Mouse (Mus musculus) hindbrain, postnatal 0 days (tissue): ENCODE measurements around the gene Gm12830. TPM values are rescaled to one million over a fixed set of nuclear protein-coding genes. Genes with fewer than 3 reads are reported as not detected.

Experiments
- ATAC-seq: fragments of 200-750 bp; cut with Nextera tagmentation; 2 replicates; pipeline ENCODE4 v1.8.0; 2017; ENCODE audit warnings: mild to moderate bottlenecking, moderate TSS enrichment, moderate library complexity
- DNase-seq: peaks from one replicate; pipeline ENCODE4 v3.0.0-alpha.2; 2015; ENCODE audit warnings: low spot score
- H3K27ac ChIP-seq: fragments of 300-500 bp; sonication (generic); 2 replicates; pipeline ENCODE4 v1.5.1; 2014; ENCODE audit warnings: mild to moderate bottlenecking
- H3K27me3 ChIP-seq: fragments of 300-500 bp; sonication (generic); 2 replicates; pipeline ENCODE4 v1.6.1; 2014; ENCODE audit warnings: low read length, mixed read lengths; ENCODE audit not compliant: insufficient read depth
- H3K36me3 ChIP-seq: fragments of 300-500 bp; sonication (generic); 2 replicates; pipeline ENCODE4 v1.6.1; 2014; ENCODE audit warnings: low read length, mixed read lengths; ENCODE audit not compliant: insufficient read depth
- H3K4me1 ChIP-seq: fragments of 300-500 bp; sonication (generic); 2 replicates; pipeline ENCODE4 v1.6.1; 2014; ENCODE audit warnings: antibody characterized with exemption, low read length, mixed read lengths; ENCODE audit not compliant: insufficient read depth
- H3K4me2 ChIP-seq: fragments of 300-500 bp; sonication (generic); 2 replicates; pipeline ENCODE4 v1.6.1; 2014; ENCODE audit warnings: low read depth, mild to moderate bottlenecking, low read length, moderate library complexity, mixed read lengths
- H3K4me3 ChIP-seq: fragments of 300-500 bp; sonication (generic); 2 replicates; pipeline ENCODE4 v1.5.1; 2014; ENCODE audit warnings: low read length
- H3K9ac ChIP-seq: fragments of 300-500 bp; sonication (generic); replicated peaks from 2 replicates; pipeline ENCODE4 v1.6.1; 2014; ENCODE audit warnings: mild to moderate bottlenecking, low read length, moderate library complexity, mixed read lengths
- H3K9me3 ChIP-seq: fragments of 300-500 bp; sonication (generic); 2 replicates; pipeline ENCODE4 v1.6.1; 2016; ENCODE audit warnings: low read length, mixed read lengths
- CTCF ChIP-seq: IDR thresholded peaks from 2 replicates; pipeline ENCODE4 v1.5.1; 2016; ENCODE audit warnings: antibody characterized with exemption, control low read depth, low read depth
- WGBS: fragments of 180-500 bp; shearing (Covaris S2); extraction: QIAGEN DNeasy Blood & Tissue Kit; methylation state at CpG from one replicate; pipeline ENCODE4 v1.1.7; 2014; 5-methylcytosine and 5-hydroxymethylcytosine counted together
- polyA plus RNA-seq: library from polyadenylated mRNA; unstranded; fragments of >200 nt; fragmentation: Nextera tagmentation; extraction: Ambion mirVana; gene quantifications from 2 replicates; pipeline ENCODE4 v1.2.1, GENCODE M21; 2015
- total RNA-seq: library from RNA; depleted of rRNA; stranded (reverse); fragments of >200 nt; gene quantifications from 2 replicates; pipeline ENCODE4 v1.2.3, GENCODE M21; 2014

Gene Gm12830
- total and polyA plus RNA-seq, 2 experiments from 2014 or later, result not detected

DNA sequence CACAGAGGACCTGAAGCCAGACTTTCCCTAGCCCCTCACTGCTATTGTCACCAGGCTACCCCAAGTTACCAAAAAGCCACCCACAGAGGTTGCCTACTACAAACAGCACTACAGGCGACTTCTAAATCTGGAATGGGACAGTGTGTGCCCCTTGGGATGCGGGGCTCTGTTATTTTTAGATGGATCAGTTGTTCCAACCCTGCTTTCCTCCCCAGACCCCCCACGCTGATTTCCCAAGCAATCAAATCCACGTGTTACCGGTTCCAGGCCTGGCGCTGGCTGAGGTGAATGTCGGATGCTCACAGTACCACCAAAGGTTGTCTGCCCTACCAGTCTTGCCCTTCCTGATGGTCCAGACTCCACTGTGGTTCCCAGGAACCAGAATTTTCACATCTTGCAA lies 38.7 kb upstream of the Gm12830 start:
- no peaks in the 10 kb centered on the region for H3K4me1 ChIP-seq
- no peaks in the 10 kb centered on the region for H3K27me3 ChIP-seq
- no peaks in the 10 kb centered on the region for H3K36me3 ChIP-seq
- DNase-seq, result no peak
- no peak overlapping the region for H3K9ac ChIP-seq
- WGBS, result 83% methylated on average over 7 of the region's 7 CpGs
- no peak for TF ChIP-seq CTCF
- no peak overlapping the region for H3K4me3 ChIP-seq
- H3K4me2 ChIP-seq, result no peak overlapping the region
- H3K27ac ChIP-seq, result no peak overlapping the region
- H3K9me3 ChIP-seq, result no peaks in the 10 kb centered on the region
- ATAC-seq, result no peak

DNA sequence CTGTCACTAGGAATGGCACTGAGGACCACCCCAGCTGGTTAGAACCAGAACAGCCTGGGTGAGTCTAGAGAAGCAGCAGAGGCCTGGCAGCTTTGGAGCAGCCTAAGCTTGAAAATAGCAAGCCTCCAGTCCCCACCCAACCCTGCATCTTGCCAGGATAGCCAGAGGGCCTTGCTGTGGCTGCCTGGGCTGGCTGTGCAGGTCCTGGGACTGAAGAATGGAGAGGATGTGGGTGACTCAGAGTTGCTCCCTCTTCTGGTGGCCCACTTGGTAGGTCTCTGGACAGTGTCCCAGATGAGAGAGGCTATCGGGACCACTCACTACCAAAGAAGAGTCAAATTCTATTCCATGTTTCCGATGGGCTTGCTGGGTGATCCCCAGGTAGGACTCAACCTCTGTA lies 36.8 kb upstream of the Gm12830 start:
- no peak for TF ChIP-seq CTCF
- Histone ChIP-seq H3K9ac (no peak overlapping the region), H3K27ac (no peak overlapping the region), H3K4me3 (no peak overlapping the region), H3K9me3 (no peaks in the 10 kb centered on the region), H3K36me3 (no peaks in the 10 kb centered on the region), H3K4me1 (no peaks in the 10 kb centered on the region), H3K4me2 (no peak overlapping the region), H3K27me3 (no peaks in the 10 kb centered on the region)
- ATAC-seq, result no peak
- DNase-seq, result no peak
- WGBS, result 93% methylated on average over 2 of the region's 2 CpGs

DNA sequence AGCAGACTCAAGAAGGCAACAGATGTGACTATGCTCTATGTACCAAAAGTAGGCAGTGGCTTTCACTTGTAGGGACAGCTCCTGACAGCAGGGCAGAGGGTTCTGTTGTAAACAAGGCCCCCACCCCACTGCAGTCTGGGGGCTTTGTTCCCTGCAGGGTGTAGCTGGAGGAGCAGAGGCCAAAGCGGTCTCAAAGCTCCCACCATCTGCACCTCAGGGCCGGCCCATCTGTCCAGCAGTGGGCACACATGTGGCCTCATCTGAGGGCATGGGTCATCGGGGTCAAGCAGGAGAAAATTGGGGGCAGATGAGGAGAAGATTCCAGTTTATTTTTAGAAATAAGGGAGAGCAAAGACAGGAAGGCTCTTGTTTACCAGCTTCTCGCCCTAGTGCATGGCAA lies 32.7 kb upstream of the Gm12830 start:
- TF ChIP-seq CTCF, result no peak
- no peaks in the 10 kb centered on the region for H3K4me1 ChIP-seq
- H3K36me3 ChIP-seq, result no peaks in the 10 kb centered on the region
- no peak for DNase-seq
- H3K9ac ChIP-seq, result no peak overlapping the region
- no peak overlapping the region for H3K4me2 ChIP-seq
- 50% methylated on average over 4 of the region's 4 CpGs for WGBS
- no peak for ATAC-seq
- no peak overlapping the region for H3K4me3 ChIP-seq
- H3K27me3 ChIP-seq, result no peaks in the 10 kb centered on the region
- H3K27ac ChIP-seq, result no peak overlapping the region
- H3K9me3 ChIP-seq, result no peaks in the 10 kb centered on the region

DNA sequence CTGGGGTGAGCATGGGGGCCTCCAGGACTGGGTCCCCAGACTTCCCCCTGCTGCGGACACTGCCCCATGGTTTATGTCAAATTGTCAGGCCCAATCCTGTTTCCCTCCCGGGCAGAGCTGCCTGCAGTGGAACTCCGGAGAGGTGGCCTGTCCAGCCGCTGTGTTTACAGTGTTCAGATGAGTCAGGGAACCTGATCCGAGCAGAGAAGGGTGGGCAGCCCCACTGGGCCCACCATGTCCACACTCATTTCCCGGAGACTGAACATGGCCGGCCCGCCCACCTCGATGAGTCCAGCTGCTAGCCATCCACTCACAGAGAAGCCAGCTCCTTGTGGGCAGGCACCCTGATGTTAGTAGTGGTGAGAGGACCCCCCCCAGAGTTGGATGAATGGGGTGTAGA lies 29.9 kb upstream of the Gm12830 start:
- no peaks in the 10 kb centered on the region for H3K9me3 ChIP-seq
- no peak overlapping the region for H3K27ac ChIP-seq
- ATAC-seq, result no peak

DNA sequence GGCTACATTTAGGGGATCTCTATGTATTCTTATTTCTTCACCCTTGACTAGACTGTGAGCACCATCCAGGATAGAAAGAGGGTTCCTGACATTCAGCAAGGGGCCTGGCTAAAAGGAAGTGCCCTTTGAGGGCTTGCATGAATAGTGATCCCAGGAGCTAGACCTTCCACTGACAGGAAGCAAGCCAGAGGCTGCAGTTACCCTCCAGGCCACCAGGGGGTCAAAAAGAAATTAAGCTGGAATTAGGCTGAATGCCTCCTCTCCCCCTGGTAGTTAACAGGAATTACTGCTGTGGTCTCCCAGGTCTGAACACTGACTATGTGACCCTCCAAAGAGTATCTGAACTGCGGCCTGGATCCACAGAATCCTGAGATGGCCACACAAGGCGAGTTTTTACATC lies 27.7 kb upstream of the Gm12830 start:
- H3K9me3 ChIP-seq, result no peaks in the 10 kb centered on the region
- DNase-seq (no peak), ATAC-seq (no peak)
- no peaks in the 10 kb centered on the region for H3K36me3 ChIP-seq
- TF ChIP-seq CTCF, result peak; percentile 43; the same call in 1 of the 2 replicates
- H3K4me1 ChIP-seq, result no peaks in the 10 kb centered on the region
- H3K4me3 ChIP-seq, result no peak overlapping the region
- H3K27me3 ChIP-seq, result no peaks in the 10 kb centered on the region
- H3K4me2 ChIP-seq, result no peak overlapping the region
- no peak overlapping the region for H3K27ac ChIP-seq
- H3K9ac ChIP-seq, result no peak overlapping the region
- WGBS, result 95% methylated on average over 2 of the region's 2 CpGs

More for the DNA sequence above, 29.9 kb upstream of the Gm12830 start:
- no peak for TF ChIP-seq CTCF
- Histone ChIP-seq H3K9ac (no peak overlapping the region), H3K4me2 (no peak overlapping the region), H3K4me3 (no peak overlapping the region), H3K27me3 (no peaks in the 10 kb centered on the region), H3K36me3 (no peaks in the 10 kb centered on the region), H3K4me1 (no peaks in the 10 kb centered on the region)
- no peak for DNase-seq
- 75% methylated on average over 9 of the region's 9 CpGs for WGBS

DNA sequence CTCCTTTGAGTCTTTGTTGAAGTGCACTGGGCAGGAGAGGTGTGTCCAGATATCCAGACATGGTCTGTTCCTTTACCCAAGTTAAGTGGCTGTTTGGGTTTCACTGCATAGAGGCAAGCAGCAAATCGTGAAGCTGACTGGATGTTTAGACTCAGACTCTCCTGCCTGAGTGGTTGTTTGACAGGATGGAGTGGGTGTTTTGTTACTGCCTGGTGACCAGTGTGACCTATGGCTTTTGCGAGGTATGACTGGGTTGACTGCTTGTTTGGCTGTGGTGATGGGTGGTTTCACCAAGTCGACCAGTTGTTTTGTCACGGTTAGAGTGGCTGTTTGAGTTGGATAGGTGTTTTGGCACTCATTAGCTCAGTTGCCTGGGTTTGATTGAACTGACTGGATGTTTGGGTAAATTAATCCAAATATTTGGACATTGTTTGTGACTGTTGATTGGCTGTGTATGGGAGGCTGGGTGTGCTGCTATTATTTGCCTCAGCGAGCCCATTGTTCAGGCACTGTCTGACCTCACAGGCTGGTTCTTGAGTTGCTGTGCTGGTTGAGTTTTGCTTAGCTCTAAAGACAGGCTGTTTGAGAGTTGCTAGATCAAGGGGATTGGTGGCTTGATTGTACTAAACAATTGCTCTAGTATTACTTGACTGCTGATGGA lies 24.1 kb upstream of the Gm12830 start:
- DNase-seq (no peak), ATAC-seq (no peak)
- no peaks in the 10 kb centered on the region for H3K9me3 ChIP-seq
- no peak for TF ChIP-seq CTCF
- H3K36me3 ChIP-seq, result no peaks in the 10 kb centered on the region
- 43% methylated on average over 5 of the region's 5 CpGs for WGBS
- no peaks in the 10 kb centered on the region for H3K4me1 ChIP-seq
- H3K4me3 ChIP-seq, result no peak overlapping the region
- H3K9ac ChIP-seq, result no peak overlapping the region
- H3K4me2 ChIP-seq, result no peak overlapping the region
- no peaks in the 10 kb centered on the region for H3K27me3 ChIP-seq
- no peak overlapping the region for H3K27ac ChIP-seq

DNA sequence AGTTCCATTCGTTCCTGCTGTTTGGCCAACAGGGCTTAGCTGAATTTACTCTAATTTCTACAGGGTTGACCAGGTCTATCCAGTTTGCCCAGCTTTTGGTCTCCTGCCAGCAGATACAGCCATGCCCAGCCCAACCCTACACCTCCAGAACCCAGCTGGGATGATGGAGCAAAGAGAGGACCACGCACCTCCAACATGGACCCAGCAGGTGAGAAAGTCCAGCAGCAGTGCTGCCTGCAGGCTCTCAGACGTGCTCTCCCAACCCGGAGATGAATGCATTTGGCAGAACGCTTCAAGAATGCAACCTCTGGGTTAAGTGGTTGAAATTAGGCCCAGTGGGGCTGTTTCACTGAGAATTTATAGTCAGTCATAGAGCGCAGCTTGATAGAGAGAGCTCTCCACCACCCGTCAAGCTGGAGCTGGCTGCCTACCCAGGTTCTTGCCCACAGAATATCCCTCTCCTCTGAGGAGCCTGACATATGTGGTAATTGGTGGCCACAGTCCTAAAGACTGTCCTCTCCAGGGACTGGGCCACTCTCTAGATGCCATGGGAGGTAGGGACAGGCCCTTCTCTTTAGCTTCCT lies 23.4 kb upstream of the Gm12830 start:
- no peak overlapping the region for H3K27ac ChIP-seq
- H3K27me3 ChIP-seq, result no peaks in the 10 kb centered on the region
- no peak overlapping the region for H3K9ac ChIP-seq
- no peak for ATAC-seq
- DNase-seq, result peak; percentile 19
- no peaks in the 10 kb centered on the region for H3K4me1 ChIP-seq
- no peaks in the 10 kb centered on the region for H3K9me3 ChIP-seq
- H3K36me3 ChIP-seq, result no peaks in the 10 kb centered on the region
- 65% methylated on average over 7 of the region's 7 CpGs for WGBS
- no peak overlapping the region for H3K4me2 ChIP-seq
- H3K4me3 ChIP-seq, result no peak overlapping the region
- TF ChIP-seq CTCF, result no peak
